Mouse (Mus musculus) forebrain, postnatal 0 days (tissue): ENCODE results near the gene Fgf7. TPM values are rescaled to one million over a fixed set of nuclear protein-coding genes. Genes with fewer than 3 reads are reported as not detected.
A peak's percentile ranks its signal among the peaks of the same experiment; 100 is the strongest.

Experiments used
- ATAC-seq: fragments of 200-750 bp; cut with Nextera tagmentation; 2 replicates; pipeline ENCODE4 v1.8.0; 2017; ENCODE audit warnings: mild to moderate bottlenecking, moderate library complexity
- DNase-seq: peaks from one replicate; pipeline ENCODE4 v3.0.0-alpha.2; 2015
- H3K27ac ChIP-seq: fragments of 300-500 bp; sonication (generic); 2 replicates; pipeline ENCODE4 v1.5.1; 2014; ENCODE audit warnings: low read depth, mild to moderate bottlenecking, antibody characterized with exemption, low read length, moderate library complexity, mixed read lengths
- H3K27me3 ChIP-seq: fragments of 300-500 bp; sonication (generic); 2 replicates; pipeline ENCODE4 v1.6.1; 2014; ENCODE audit warnings: mild to moderate bottlenecking, low read length, mixed read lengths; ENCODE audit not compliant: insufficient read depth
- H3K36me3 ChIP-seq: fragments of 300-500 bp; sonication (generic); 2 replicates; pipeline ENCODE4 v1.6.1; 2014; ENCODE audit warnings: mild to moderate bottlenecking, moderate library complexity; ENCODE audit not compliant: insufficient read depth
- H3K4me1 ChIP-seq: fragments of 300-500 bp; sonication (generic); 2 replicates; pipeline ENCODE4 v1.6.1; 2014; ENCODE audit warnings: antibody characterized with exemption; ENCODE audit not compliant: insufficient read depth
- H3K4me2 ChIP-seq: fragments of 300-500 bp; sonication (generic); 2 replicates; pipeline ENCODE4 v1.6.1; 2014; ENCODE audit warnings: low read depth, mild to moderate bottlenecking, moderate library complexity
- H3K4me3 ChIP-seq: fragments of 300-500 bp; sonication (generic); 2 replicates; pipeline ENCODE4 v1.5.1; 2014; ENCODE audit warnings: low read depth, low read length, mixed read lengths
- H3K9ac ChIP-seq: fragments of 300-500 bp; sonication (generic); 2 replicates; pipeline ENCODE4 v1.6.1; 2014; ENCODE audit warnings: mild to moderate bottlenecking
- H3K9me3 ChIP-seq: fragments of 300-500 bp; sonication (generic); 2 replicates; pipeline ENCODE4 v1.6.1; 2016; ENCODE audit warnings: low read length
- CTCF ChIP-seq: sonication (generic); IDR thresholded peaks from 2 replicates; pipeline ENCODE4 v1.5.1; 2016; ENCODE audit warnings: antibody characterized with exemption, control low read depth, low read depth
- WGBS: fragments of 180-500 bp; shearing (Covaris S2); extraction: QIAGEN DNeasy Blood & Tissue Kit; methylation state at CpG from one replicate; pipeline ENCODE4 v1.1.7; 2014; 5-methylcytosine and 5-hydroxymethylcytosine counted together
- polyA plus RNA-seq: library from polyadenylated mRNA; unstranded; fragments of >200 nt; fragmentation: Nextera tagmentation; extraction: Ambion mirVana; gene quantifications from 2 replicates; pipeline ENCODE4 v1.2.1, GENCODE M21; 2015
- total RNA-seq: library from RNA; depleted of rRNA; stranded (reverse); fragments of >200 nt; gene quantifications from 2 replicates; pipeline ENCODE4 v1.2.3, GENCODE M21; 2014; rRNA removed

The Fgf7 gene
- total and polyA plus RNA-seq, 2 experiments from 2014 or later: 0.31 to 0.48 TPM

DNA sequence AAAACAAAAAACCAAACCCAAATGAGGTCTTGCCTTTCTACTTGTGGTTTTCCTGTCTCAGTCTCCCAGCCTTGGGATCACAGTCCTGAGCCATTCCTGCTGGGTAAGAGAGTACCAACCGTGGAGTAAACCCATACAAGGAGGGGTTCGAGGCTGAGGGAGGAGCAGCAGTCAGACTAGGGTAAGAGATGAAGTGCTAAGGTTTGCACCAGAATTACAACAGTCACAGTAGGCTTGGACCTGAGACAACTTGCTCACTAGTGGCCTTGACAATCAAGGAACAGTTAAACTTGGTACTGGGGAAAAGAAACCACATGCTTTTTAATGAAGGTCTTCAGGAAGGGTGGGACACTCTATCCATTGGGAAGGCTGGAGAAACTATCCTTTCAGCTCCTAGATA lies 44.6 kb downstream of the Fgf7 start:
- no peaks in the 10 kb centered on the region for H3K36me3 ChIP-seq
- H3K9ac ChIP-seq: no peak overlapping the region
- WGBS: 79% methylated on average over 2 of the region's 2 CpGs
- H3K4me2 ChIP-seq: no peak overlapping the region
- DNase-seq (no peak), ATAC-seq (no peak)
- no peaks in the 10 kb centered on the region for H3K27me3 ChIP-seq
- TF ChIP-seq CTCF: no peak
- no peak overlapping the region for H3K27ac ChIP-seq
- no peaks in the 10 kb centered on the region for H3K4me1 ChIP-seq
- H3K9me3 ChIP-seq: no peaks in the 10 kb centered on the region
- H3K4me3 ChIP-seq: no peak overlapping the region

DNA sequence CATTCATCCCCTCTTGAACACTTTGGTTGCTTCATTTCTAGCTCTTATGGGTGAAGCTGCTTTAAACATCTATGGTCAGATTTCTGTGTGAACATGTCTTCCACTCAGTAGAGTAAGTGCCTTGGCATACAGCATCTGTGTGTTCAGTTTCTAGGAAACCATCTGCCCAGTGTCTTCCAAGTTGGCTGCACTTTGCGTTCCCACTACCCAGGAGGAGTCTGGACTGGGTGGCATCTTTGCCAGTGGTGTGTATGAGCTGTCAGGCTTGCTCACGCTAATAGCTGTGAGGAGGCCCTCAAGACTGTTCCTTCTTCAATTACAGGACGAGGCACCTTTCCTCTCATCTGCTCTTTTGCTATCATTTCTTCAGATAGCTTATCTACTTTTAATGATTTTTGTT lies 49.9 kb downstream of the Fgf7 start:
- Histone ChIP-seq H3K27ac (no peak overlapping the region), H3K36me3 (no peaks in the 10 kb centered on the region), H3K9ac (no peak overlapping the region), H3K4me1 (no peaks in the 10 kb centered on the region), H3K4me2 (no peak overlapping the region), H3K9me3 (no peaks in the 10 kb centered on the region), H3K4me3 (no peak overlapping the region), H3K27me3 (no peaks in the 10 kb centered on the region)
- TF ChIP-seq CTCF: no peak
- WGBS: 72% methylated on average over 3 of the region's 3 CpGs
- ATAC-seq: no peak
- no peak for DNase-seq

DNA sequence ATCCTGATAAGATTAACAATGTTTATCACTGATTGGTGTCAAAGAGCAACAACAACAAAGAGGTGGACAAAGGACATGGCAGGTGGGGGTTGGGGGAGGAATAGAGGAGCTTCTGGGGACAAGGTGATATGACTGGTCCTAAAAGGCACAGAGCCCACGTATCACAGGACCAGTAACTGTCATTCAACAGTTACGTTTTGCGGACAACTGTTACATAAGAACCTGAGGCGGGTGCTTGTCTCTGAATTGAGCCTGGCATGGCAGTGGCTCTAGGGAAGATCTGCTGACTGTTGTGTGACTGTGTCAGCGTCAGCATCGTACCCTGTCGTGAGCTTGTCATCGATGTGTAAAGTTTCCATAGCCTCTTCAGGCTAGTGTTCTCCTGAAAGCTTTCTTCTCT lies 51.7 kb downstream of the Fgf7 start:
- Histone ChIP-seq H3K27me3 (no peaks in the 10 kb centered on the region), H3K36me3 (no peaks in the 10 kb centered on the region), H3K27ac (no peak overlapping the region), H3K4me2 (no peak overlapping the region), H3K4me3 (no peak overlapping the region), H3K9ac (no peak overlapping the region), H3K9me3 (no peaks in the 10 kb centered on the region), H3K4me1 (no peaks in the 10 kb centered on the region)
- DNase-seq: no peak
- no peak for TF ChIP-seq CTCF
- WGBS: 67% methylated on average over 8 of the region's 8 CpGs
- ATAC-seq: no peak

DNA sequence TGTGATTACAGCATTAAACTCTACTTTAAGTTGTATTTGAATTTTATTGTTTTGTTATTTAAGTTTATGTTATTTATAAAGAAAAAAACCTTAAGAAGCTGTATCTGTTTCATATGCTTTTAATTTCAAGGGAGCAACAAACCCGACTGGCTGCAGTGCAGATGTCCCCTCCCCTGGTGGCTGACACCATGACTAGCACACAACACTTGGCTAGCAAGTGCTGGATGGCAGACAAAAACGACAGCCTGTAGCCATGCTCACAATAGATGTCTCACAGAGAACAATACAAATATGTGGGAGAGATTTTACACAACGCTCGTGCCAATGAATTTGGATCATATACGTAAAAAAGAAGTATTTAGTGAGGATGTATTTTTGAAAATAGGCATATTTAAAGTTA lies 56.0 kb downstream of the Fgf7 start:
- Histone ChIP-seq H3K4me1 (no peaks in the 10 kb centered on the region), H3K36me3 (no peaks in the 10 kb centered on the region), H3K27me3 (no peaks in the 10 kb centered on the region), H3K4me3 (no peak overlapping the region), H3K4me2 (no peak overlapping the region), H3K27ac (no peak overlapping the region), H3K9me3 (no peaks in the 10 kb centered on the region), H3K9ac (no peak overlapping the region)
- WGBS: 55% methylated on average over 5 of the region's 5 CpGs
- no peak for DNase-seq
- ATAC-seq: peak; percentile 53; the same call in 1 of the 2 replicates
- no peak for TF ChIP-seq CTCF

DNA sequence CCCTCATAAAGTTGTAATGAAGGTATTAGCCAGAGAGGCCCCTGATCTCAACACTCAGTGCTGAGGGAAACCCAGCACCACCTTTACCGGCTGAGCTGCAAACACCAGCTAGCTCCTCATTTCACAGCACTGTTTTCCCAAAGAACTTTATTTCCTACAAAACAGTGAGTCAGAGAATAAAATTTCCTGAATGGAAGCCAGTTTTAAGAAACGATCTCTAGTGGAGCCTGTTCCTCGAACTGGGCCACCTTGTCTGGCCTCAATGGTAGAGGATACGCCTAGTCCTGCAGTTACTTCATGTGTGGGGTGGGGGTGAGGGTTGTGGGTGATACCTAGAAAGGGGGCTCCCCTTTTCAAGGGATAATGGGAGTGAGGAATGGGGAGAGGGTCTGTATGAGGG lies 60.2 kb downstream of the Fgf7 start:
- WGBS: 89% methylated on average over 4 of the region's 4 CpGs
- no peak overlapping the region for H3K9ac ChIP-seq
- H3K4me2 ChIP-seq: no peak overlapping the region
- H3K4me3 ChIP-seq: no peak overlapping the region
- no peaks in the 10 kb centered on the region for H3K27me3 ChIP-seq
- H3K36me3 ChIP-seq: no peaks in the 10 kb centered on the region
- no peaks in the 10 kb centered on the region for H3K4me1 ChIP-seq
- no peaks in the 10 kb centered on the region for H3K9me3 ChIP-seq
- DNase-seq: no peak
- ATAC-seq: no peak
- no peak for TF ChIP-seq CTCF
- H3K27ac ChIP-seq: no peak overlapping the region

Other genes starting within 250 kb of the Fgf7 start
- 28.5 and 39.4 TPM in 2 replicates for gene Galk2, start 175.5 kb upstream of the Fgf7 start, total RNA-seq
- gene Galk2, start 175.5 kb upstream of the Fgf7 start, polyA plus RNA-seq: 23.7 and 27.8 TPM in 2 replicates
- gene Cops2, start 175.5 kb upstream of the Fgf7 start, total RNA-seq: 92.8 and 114 TPM in 2 replicates
- gene Cops2, start 175.5 kb upstream of the Fgf7 start, polyA plus RNA-seq: 54.1 and 56.8 TPM in 2 replicates
- gene Fam227b, start 117.3 kb downstream of the Fgf7 start, total RNA-seq: not detected in 2 replicates
- not detected in 2 replicates for gene Fam227b, start 117.3 kb downstream of the Fgf7 start, polyA plus RNA-seq
- 9.6 and 12.2 TPM in 2 replicates for gene Dtwd1, start 117.5 kb downstream of the Fgf7 start, total RNA-seq
- gene Dtwd1, start 117.5 kb downstream of the Fgf7 start, polyA plus RNA-seq: 19.8 and 21.7 TPM in 2 replicates
- not detected in 2 replicates for gene Gm17555, start 180.4 kb downstream of the Fgf7 start, total RNA-seq
- not detected in 2 replicates for gene Gm17555, start 180.4 kb downstream of the Fgf7 start, polyA plus RNA-seq